Mouse (Mus musculus) lung, postnatal 0 days (tissue): ENCODE results near the gene Mcl1.

Experiments used
- CTCF ChIP-seq: IDR thresholded peaks from 2 replicates; pipeline ENCODE4 v1.5.1; 2016; ENCODE audit warnings: antibody characterized with exemption, mild to moderate bottlenecking
- EP300 ChIP-seq: IDR thresholded peaks from 2 replicates; pipeline ENCODE4 v1.6.1; 2016; ENCODE audit warnings: antibody characterized with exemption, mild to moderate bottlenecking, control low read depth

DNA sequence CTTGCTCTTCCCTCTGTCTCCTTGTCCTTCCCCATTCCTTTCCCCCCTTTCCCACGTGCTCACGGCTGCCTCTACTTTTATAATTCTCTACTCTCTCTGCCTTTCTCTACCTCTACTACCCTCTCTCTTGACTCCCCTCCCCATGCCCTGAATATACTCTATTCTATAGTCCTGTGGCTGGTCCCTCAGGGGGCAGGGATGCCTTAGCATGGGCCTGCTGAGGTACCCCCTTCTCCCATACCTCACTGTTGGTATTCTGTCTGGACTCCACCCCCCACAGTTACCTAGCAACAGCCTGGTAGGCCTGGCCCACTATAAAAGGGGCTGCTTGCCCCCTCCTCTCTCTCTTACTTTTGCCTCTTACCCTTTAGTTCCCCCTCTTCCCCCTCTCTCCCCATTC lies 35.0 kb upstream of the Mcl1 start:
- no peak for TF ChIP-seq CTCF
- TF ChIP-seq EP300, result no peak
